Mouse (Mus musculus) lung, postnatal 4 days (tissue): ENCODE results near the gene Trp53bp2.

ENCODE experiments used
- DNase-seq, 2 experiments: peaks; one replicate each; pipeline ENCODE4 v3.0.0; 2021

Trp53bp2 gene

GRCm38 (mm10) chr1:182409401-182410173, 615 bp downstream of the Trp53bp2 start:
- DNase-seq, result no peak

GRCm38 (mm10) chr1:182412586-182413270, 3.8 kb downstream of the Trp53bp2 start:
- DNase-seq, result no peak

GRCm38 (mm10) chr1:182419481-182419880, 10.5 kb downstream of the Trp53bp2 start:
- DNase-seq, result no peak

GRCm38 (mm10) chr1:182424274-182424673, 15.3 kb downstream of the Trp53bp2 start:
- no peak for DNase-seq

GRCm38 (mm10) chr1:182425176-182425575, 16.2 kb downstream of the Trp53bp2 start:
- no peak for DNase-seq

- no peak for DNase-seq
These were observed 17.5 kb downstream of the Trp53bp2 start for GRCm38 (mm10) chr1:182426444-182426843.

GRCm38 (mm10) chr1:182427426-182427825, 18.5 kb downstream of the Trp53bp2 start:
- peak; percentile 46 to 61 for DNase-seq

- DNase-seq, result no peak
These were observed 20.9 kb downstream of the Trp53bp2 start for GRCm38 (mm10) chr1:182429826-182430225.

- DNase-seq, result no peak
These were observed 21.7 kb downstream of the Trp53bp2 start for GRCm38 (mm10) chr1:182430676-182431075.

- DNase-seq, result no peak
These were observed 23.1 kb downstream of the Trp53bp2 start for GRCm38 (mm10) chr1:182432059-182432458.

GRCm38 (mm10) chr1:182436746-182437145, 27.8 kb downstream of the Trp53bp2 start:
- no peak for DNase-seq

- DNase-seq, result peak; percentile 68 to 85
These were observed 30.7 kb downstream of the Trp53bp2 start for GRCm38 (mm10) chr1:182439546-182440222.

- no peak for DNase-seq
These were observed 33.0 kb downstream of the Trp53bp2 start for GRCm38 (mm10) chr1:182441791-182442473.

GRCm38 (mm10) chr1:182444116-182444515, 35.1 kb downstream of the Trp53bp2 start:
- peak in 1 of 2 experiments; percentile 58 for DNase-seq

GRCm38 (mm10) chr1:182448276-182449035, 39.5 kb downstream of the Trp53bp2 start:
- DNase-seq, result no peak

- DNase-seq, result no peak
These were observed 43.5 kb downstream of the Trp53bp2 start for GRCm38 (mm10) chr1:182452473-182452872.

- DNase-seq, result no peak
These were observed 46.1 kb downstream of the Trp53bp2 start for GRCm38 (mm10) chr1:182455080-182455479.

GRCm38 (mm10) chr1:182458556-182458955, 49.6 kb downstream of the Trp53bp2 start:
- no peak for DNase-seq

- DNase-seq, result no peak
These were observed 50.5 kb downstream of the Trp53bp2 start for GRCm38 (mm10) chr1:182459436-182459835.

GRCm38 (mm10) chr1:182460291-182461244, 51.6 kb downstream of the Trp53bp2 start:
- DNase-seq, result peak in 1 of 2 experiments; percentile 10

GRCm38 (mm10) chr1:182461261-182461660, 52.3 kb downstream of the Trp53bp2 start:
- peak in 1 of 2 experiments; percentile 44 for DNase-seq
